Mouse (Mus musculus) MEL (cell line): ENCODE measurements at regions not wholly inside any gene's neighbourhood (a gene's known extent, or its start where the extent isn't known, plus 50 kb on each side); places are given as distances from the start of the nearest gene placed in this dataset.

Source experiments
- DNase-seq: peaks from one replicate; pipeline ENCODE4 v3.0.0; 2011; ENCODE audit warnings: low read depth, low spot score
- H3K27ac ChIP-seq: 2 replicates; pipeline ENCODE4 v1.5.1; 2012; ENCODE audit warnings: low read depth, mild to moderate bottlenecking, control low read depth, low read length, moderate library complexity; ENCODE audit not compliant: control insufficient read depth
- H3K27me3 ChIP-seq, 2 experiments: fragments of 150-350 bp in 1 of 2; sonication (generic) in 1 of 2; 2 replicates each; pipeline ENCODE4 v1.6.1; 2012; ENCODE audit warnings: low read length in 2 of 2, mild to moderate bottlenecking in 2 of 2, improper control_type of control experiment in 1 of 2, moderate library complexity in 1 of 2; ENCODE audit not compliant: insufficient read depth in 2 of 2, control insufficient read depth in 1 of 2
- H3K36me3 ChIP-seq, 2 experiments: 2 replicates each; pipeline ENCODE4 v1.6.1; 2012 to 2014; ENCODE audit warnings: low read length in 2 of 2, improper control_type of control experiment in 1 of 2, inconsistent platforms in 1 of 2, mild to moderate bottlenecking in 1 of 2; ENCODE audit not compliant: insufficient read depth in 2 of 2, control insufficient read depth in 1 of 2
- H3K4me1 ChIP-seq, 2 experiments: fragments of 150-350 bp in 1 of 2; sonication (generic) in 1 of 2; 2 replicates each; pipeline ENCODE4 v1.6.1; 2012; ENCODE audit warnings: low read length in 2 of 2, improper control_type of control experiment in 1 of 2, mild to moderate bottlenecking in 1 of 2; ENCODE audit not compliant: insufficient read depth in 2 of 2, control insufficient read depth in 1 of 2
- H3K4me3 ChIP-seq, 2 experiments: fragments of 150-350 bp in 1 of 2; sonication (generic) in 1 of 2; 2 replicates each; pipeline ENCODE4 v1.5.1; 2012; ENCODE audit warnings: low read depth in 2 of 2, low read length in 2 of 2, mild to moderate bottlenecking in 2 of 2, moderate library complexity in 2 of 2, control low read depth in 1 of 2, improper control_type of control experiment in 1 of 2; ENCODE audit not compliant: control insufficient read depth in 1 of 2, insufficient read depth in 1 of 2
- H3K79me2 ChIP-seq: 2 replicates; pipeline ENCODE4 v1.6.1; 2012; ENCODE audit warnings: mild to moderate bottlenecking, low read length, moderate library complexity; ENCODE audit not compliant: control insufficient read depth, poor library complexity, insufficient read depth
- H3K9ac ChIP-seq: 2 replicates; pipeline ENCODE4 v1.6.1; 2012; ENCODE audit warnings: low read depth, mild to moderate bottlenecking, control low read depth, low read length, moderate library complexity; ENCODE audit not compliant: control insufficient read depth, poor library complexity, severe bottlenecking
- H3K9me3 ChIP-seq: fragments of 150-350 bp; sonication (generic); replicated peaks from 2 replicates; pipeline ENCODE4 v1.6.1; 2012; ENCODE audit warnings: mild to moderate bottlenecking, low read length, improper control_type of control experiment, moderate library complexity; ENCODE audit not compliant: insufficient read depth
- CHD1 ChIP-seq: IDR thresholded peaks from 2 replicates; pipeline ENCODE4 v1.6.1; 2012; ENCODE audit warnings: low read depth, mild to moderate bottlenecking, inconsistent platforms, low read length, improper control_type of control experiment
- CHD2 ChIP-seq: IDR thresholded peaks from 2 replicates; pipeline ENCODE4 v1.6.1; 2011; ENCODE audit warnings: low read length, improper control_type of control experiment
- ETS1 ChIP-seq: IDR thresholded peaks from 2 replicates; pipeline ENCODE4 v1.6.1; 2012; ENCODE audit warnings: low read depth, mild to moderate bottlenecking, inconsistent platforms, low read length, improper control_type of control experiment, moderate library complexity
- GATA1 ChIP-seq: IDR thresholded peaks from 2 replicates; pipeline ENCODE4 v1.6.1; 2011; ENCODE audit warnings: low read depth, low read length, improper control_type of control experiment
- HCFC1 ChIP-seq: IDR thresholded peaks from 2 replicates; pipeline ENCODE4 v1.6.1; 2012; ENCODE audit warnings: low read depth, mild to moderate bottlenecking, inconsistent platforms, low read length, improper control_type of control experiment, moderate library complexity
- MAX ChIP-seq: IDR thresholded peaks from 2 replicates; pipeline ENCODE4 v1.6.1; 2011; ENCODE audit warnings: low read length, improper control_type of control experiment
- MXI1 ChIP-seq: IDR thresholded peaks from 2 replicates; pipeline ENCODE4 v1.6.1; 2011; ENCODE audit warnings: mild to moderate bottlenecking, low read depth, low read length, improper control_type of control experiment
- MYB ChIP-seq: IDR thresholded peaks from 2 replicates; pipeline ENCODE4 v1.6.1; 2011; ENCODE audit warnings: mild to moderate bottlenecking, low read depth, low read length, improper control_type of control experiment
- MYC ChIP-seq: IDR thresholded peaks from 2 replicates; pipeline ENCODE4 v1.6.1; 2011; ENCODE audit warnings: low read depth, mild to moderate bottlenecking, low read length, improper control_type of control experiment, moderate library complexity
- POLR2A ChIP-seq, 2 experiments: IDR thresholded peaks; 2 replicates each; pipeline ENCODE4 v1.6.1; 2011 to 2012; ENCODE audit warnings: low read length in 2 of 2, mild to moderate bottlenecking in 2 of 2, control low read depth in 1 of 2, improper control_type of control experiment in 1 of 2, low read depth in 1 of 2, moderate library complexity in 1 of 2; ENCODE audit not compliant: control insufficient read depth in 1 of 2, insufficient read depth in 1 of 2, poor library complexity in 1 of 2
- POLR2AphosphoS2 ChIP-seq: IDR thresholded peaks from 2 replicates; pipeline ENCODE4 v1.6.1; 2011; ENCODE audit warnings: low read length, improper control_type of control experiment
- RAD21 ChIP-seq: IDR thresholded peaks from 2 replicates; pipeline ENCODE4 v1.6.1; 2011; ENCODE audit warnings: mild to moderate bottlenecking, low read depth, low read length, improper control_type of control experiment
- RCOR1 ChIP-seq: IDR thresholded peaks from 2 replicates; pipeline ENCODE4 v1.6.1; 2012; ENCODE audit warnings: low read depth, mild to moderate bottlenecking, inconsistent platforms, low read length, improper control_type of control experiment
- SIN3A ChIP-seq: IDR thresholded peaks from 2 replicates; pipeline ENCODE4 v1.6.1; 2012; ENCODE audit warnings: low read length, improper control_type of control experiment, inconsistent platforms
- TAL1 ChIP-seq: IDR thresholded peaks from 2 replicates; pipeline ENCODE4 v1.6.1; 2012; ENCODE audit warnings: mild to moderate bottlenecking, inconsistent platforms, low read length, moderate library complexity, mixed read lengths
- TBP ChIP-seq: IDR thresholded peaks from 2 replicates; pipeline ENCODE4 v1.8.0; 2011; ENCODE audit warnings: low read depth, low read length, improper control_type of control experiment
- TCF12 ChIP-seq: IDR thresholded peaks from 2 replicates; pipeline ENCODE4 v1.6.1; 2014; ENCODE audit warnings: low read depth, mild to moderate bottlenecking, inconsistent platforms, low read length, improper control_type of control experiment, moderate library complexity
- UBTF ChIP-seq: IDR thresholded peaks from 2 replicates; pipeline ENCODE4 v1.6.1; 2012; ENCODE audit warnings: low read depth, mild to moderate bottlenecking, inconsistent platforms, low read length, improper control_type of control experiment, moderate library complexity, borderline replicate concordance; ENCODE audit not compliant: insufficient read depth
- USF1 ChIP-seq: IDR thresholded peaks from 2 replicates; pipeline ENCODE4 v1.6.1; 2014; ENCODE audit warnings: low read depth, mild to moderate bottlenecking, inconsistent platforms, low read length, improper control_type of control experiment, moderate library complexity
- USF2 ChIP-seq, 2 experiments: IDR thresholded peaks; 2 replicates each; pipeline ENCODE4 v1.6.1; 2011 to 2012; ENCODE audit warnings: improper control_type of control experiment in 2 of 2, low read length in 2 of 2, borderline replicate concordance in 1 of 2, inconsistent platforms in 1 of 2, low read depth in 1 of 2, mild to moderate bottlenecking in 1 of 2; ENCODE audit not compliant: insufficient read depth in 1 of 2
- ZC3H11A ChIP-seq: IDR thresholded peaks from 2 replicates; pipeline ENCODE4 v1.6.1; 2012; ENCODE audit warnings: low read depth, mild to moderate bottlenecking, inconsistent platforms, low read length, improper control_type of control experiment
- ZKSCAN1 ChIP-seq: IDR thresholded peaks from 2 replicates; pipeline ENCODE4 v1.6.1; 2012; ENCODE audit warnings: low read depth, mild to moderate bottlenecking, inconsistent platforms, low read length, improper control_type of control experiment, moderate library complexity

DNA sequence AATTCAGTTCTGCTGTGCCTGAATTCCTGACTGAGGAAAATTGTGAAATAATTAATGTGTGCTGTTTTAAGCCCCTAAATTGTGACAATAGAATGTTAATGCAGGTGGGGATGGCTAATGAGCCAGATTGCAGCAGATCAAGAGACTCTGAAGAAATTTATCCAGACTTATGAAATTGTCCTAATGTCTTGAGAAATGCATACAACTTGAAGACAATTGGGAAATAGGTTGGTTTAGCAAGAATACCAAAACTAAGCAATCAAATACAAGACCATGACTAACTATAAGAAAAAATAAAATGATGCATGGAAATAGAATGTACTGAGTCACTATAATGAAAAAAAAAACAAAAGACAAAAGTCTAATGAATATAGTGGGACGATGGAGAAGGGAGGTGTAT, 113.7 kb upstream of the Hccs start:
- no peak for DNase-seq
- H3K4me3 ChIP-seq: no peak overlapping the region
- H3K9ac ChIP-seq: no peak overlapping the region
- H3K4me1 ChIP-seq: no peaks in the 10 kb centered on the region
- no peaks in the 10 kb centered on the region for H3K79me2 ChIP-seq
- no peaks in the 10 kb centered on the region for H3K9me3 ChIP-seq
- no peaks in the 10 kb centered on the region for H3K27me3 ChIP-seq
- TF ChIP-seq USF2 (IDR thresholded peaks at IDR 0.05; ENCODE audit: borderline replicate concordance in 1 of 2, insufficient read depth in 1 of 2, low read depth in 1 of 2, low read length in 2 of 2) (no peak), MYC (no peak), POLR2AphosphoS2 (no peak), HCFC1 (no peak), ZC3H11A (no peak), TCF12 (no peak), UBTF (no peak), USF1 (no peak), RCOR1 (no peak), POLR2A (IDR thresholded peaks at IDR 0.05; ENCODE audit: control insufficient read depth in 1 of 2, insufficient read depth in 1 of 2, low read depth in 1 of 2, low read length in 2 of 2, poor library complexity in 1 of 2) (no peak), ZKSCAN1 (no peak), TAL1 (no peak), ETS1 (no peak), RAD21 (no peak), SIN3A (no peak)
- H3K36me3 ChIP-seq: no peaks in the 10 kb centered on the region
- no peak overlapping the region for H3K27ac ChIP-seq

DNA sequence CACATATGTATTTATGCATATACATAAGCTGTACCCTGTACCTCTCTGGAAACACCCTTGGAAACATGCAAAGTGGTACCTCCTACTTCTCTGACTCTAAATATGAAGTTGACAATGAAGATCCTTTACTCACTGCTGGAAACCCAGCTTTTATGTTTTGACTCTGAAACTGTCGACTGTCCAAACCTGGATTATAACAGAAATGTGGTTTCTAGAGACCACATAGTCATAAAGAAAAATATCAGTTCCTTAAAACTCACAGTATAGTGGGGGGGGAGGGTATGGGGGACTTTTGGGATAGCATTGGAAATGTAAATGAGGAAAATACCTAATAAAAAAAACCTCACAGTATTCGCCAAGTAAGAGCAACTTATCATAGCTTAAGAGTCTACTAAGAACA, 76.7 kb upstream of the Hccs start:
- H3K9ac ChIP-seq: no peak overlapping the region
- DNase-seq: no peak
- no peaks in the 10 kb centered on the region; a peak in 1 of 4 replicates for H3K27me3 ChIP-seq
- H3K4me3 ChIP-seq: no peak overlapping the region
- no peaks in the 10 kb centered on the region for H3K79me2 ChIP-seq
- H3K9me3 ChIP-seq: no peaks in the 10 kb centered on the region
- TF ChIP-seq CHD2: no peak
- no peak for TF ChIP-seq MXI1
- TF ChIP-seq ETS1: no peak
- TF ChIP-seq TCF12: no peak
- no peak for TF ChIP-seq CHD1
- no peak for TF ChIP-seq MYB
- TF ChIP-seq HCFC1: no peak
- TF ChIP-seq TBP: no peak
- TF ChIP-seq GATA1: no peak
- TF ChIP-seq MYC: no peak
- no peak for TF ChIP-seq RCOR1
- TF ChIP-seq MAX: no peak
- no peak overlapping the region for H3K27ac ChIP-seq
- no peaks in the 10 kb centered on the region for H3K36me3 ChIP-seq
- H3K4me1 ChIP-seq: no peaks in the 10 kb centered on the region
